Mouse (Mus musculus) liver, embryonic 15.5 days (tissue): ENCODE results near the gene Pisd. TPM values are rescaled to one million over a fixed set of nuclear protein-coding genes. Genes with fewer than 3 reads are reported as not detected.

Experiments
- ATAC-seq: fragments of 200-750 bp; cut with Nextera tagmentation; 2 replicates; pipeline ENCODE4 v1.8.0; 2017; ENCODE audit warnings: moderate number of reproducible peaks, mild to moderate bottlenecking, moderate library complexity; ENCODE audit not compliant: insufficient read depth
- H3K27ac ChIP-seq: fragments of 300-500 bp; sonication (generic); replicated peaks from 2 replicates; pipeline ENCODE4 v1.5.1; 2015; ENCODE audit warnings: mild to moderate bottlenecking, inconsistent platforms
- H3K27me3 ChIP-seq: fragments of 300-500 bp; sonication (generic); 2 replicates; pipeline ENCODE4 v1.6.1; 2015; ENCODE audit warnings: mild to moderate bottlenecking, inconsistent platforms
- H3K36me3 ChIP-seq: fragments of 300-500 bp; sonication (generic); replicated peaks from 2 replicates; pipeline ENCODE4 v1.6.1; 2015; ENCODE audit warnings: moderate library complexity, mild to moderate bottlenecking, inconsistent platforms
- H3K4me1 ChIP-seq: fragments of 300-500 bp; sonication (generic); replicated peaks from 2 replicates; pipeline ENCODE4 v1.6.1; 2015; ENCODE audit warnings: inconsistent platforms
- H3K4me2 ChIP-seq: fragments of 300-500 bp; sonication (generic); 2 replicates; pipeline ENCODE4 v1.6.1; 2015; ENCODE audit warnings: moderate library complexity, mild to moderate bottlenecking, inconsistent platforms
- H3K4me3 ChIP-seq: fragments of 300-500 bp; sonication (generic); replicated peaks from 2 replicates; pipeline ENCODE4 v1.5.1; 2015; ENCODE audit warnings: mild to moderate bottlenecking, inconsistent platforms
- H3K9ac ChIP-seq: fragments of 300-500 bp; sonication (generic); 2 replicates; pipeline ENCODE4 v1.6.1; 2015; ENCODE audit warnings: moderate library complexity, mild to moderate bottlenecking, inconsistent platforms
- H3K9me3 ChIP-seq: fragments of 300-500 bp; sonication (generic); replicated peaks from 2 replicates; pipeline ENCODE4 v1.6.1; 2016; ENCODE audit warnings: inconsistent platforms
- WGBS: fragments of 180-500 bp; shearing (Covaris S2); methylation state at CpG from one replicate; pipeline ENCODE4 v1.1.7; 2015; ENCODE audit warnings: mixed read lengths; ENCODE audit not compliant: insufficient replicate concordance; 5-methylcytosine and 5-hydroxymethylcytosine counted together
- polyA plus RNA-seq: library from polyadenylated mRNA; unstranded; fragments of >200 nt; fragmentation: Nextera tagmentation; extraction: Ambion mirVana; gene quantifications from 2 replicates; pipeline ENCODE4 v1.2.1, GENCODE M21; 2015

The Pisd gene
- polyA plus RNA-seq, 1 experiment from 2014 or later, result 32.7 TPM

GRCm38 (mm10) chr5:32706226-32706780 lies 79.1 kb downstream of the Pisd start:
- no peak for ATAC-seq
- no peak overlapping the region for H3K9ac ChIP-seq
- H3K27me3 ChIP-seq, result no peaks in the 10 kb centered on the region
- H3K4me1 ChIP-seq, result 0 out of 2 replicates have a peak, but pooled peaks cover 3% of the 10 kb centered on the region
- H3K9me3 ChIP-seq, result no peaks in the 10 kb centered on the region
- H3K4me3 ChIP-seq, result no peak overlapping the region
- no peak overlapping the region for H3K27ac ChIP-seq
- 43% methylated on average over 2 of the region's 2 CpGs for WGBS
- no peak overlapping the region for H3K4me2 ChIP-seq
- no peaks in the 10 kb centered on the region for H3K36me3 ChIP-seq

DNA sequence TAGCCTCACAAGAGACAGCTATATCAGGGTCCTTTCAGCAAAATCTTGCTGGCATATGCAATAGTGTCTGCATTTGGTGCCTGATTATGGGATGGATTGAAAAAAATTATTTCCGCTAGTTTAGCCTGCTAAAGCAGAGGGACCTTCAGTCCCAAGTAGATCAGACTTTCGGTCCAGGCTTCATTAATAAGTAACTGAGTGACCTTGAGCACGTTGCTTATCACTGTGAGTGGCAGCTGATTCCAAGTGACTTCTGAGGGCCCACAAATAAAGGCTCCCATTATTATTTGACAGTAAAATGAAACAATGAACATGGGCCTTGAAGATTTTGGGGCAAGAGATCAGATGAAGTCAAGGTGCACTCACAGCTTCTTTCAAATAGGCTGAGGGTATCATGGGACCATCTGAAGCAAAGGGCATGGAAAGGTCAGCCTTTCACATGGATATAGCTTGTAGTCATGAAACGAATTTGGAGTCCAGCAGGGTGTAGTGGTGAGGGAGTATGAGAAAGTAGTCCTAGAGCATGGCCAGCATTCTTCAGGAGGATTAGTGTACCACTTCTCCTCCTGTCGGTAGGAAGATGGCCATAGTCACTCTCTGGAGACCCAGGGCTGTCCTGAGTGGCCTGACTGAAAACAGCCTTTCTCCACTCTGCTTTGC lies 88.1 kb downstream of the Pisd start:
- H3K9ac ChIP-seq, result no peak overlapping the region
- no peaks in the 10 kb centered on the region for H3K9me3 ChIP-seq
- 48% methylated on average over 5 of the region's 5 CpGs for WGBS
- H3K27me3 ChIP-seq, result no peaks in the 10 kb centered on the region
- H3K4me1 ChIP-seq, result 0 out of 2 replicates have a peak, but pooled peaks cover 3% of the 10 kb centered on the region
- H3K4me3 ChIP-seq, result no peak overlapping the region
- no peak for ATAC-seq
- H3K4me2 ChIP-seq, result no peak overlapping the region
- no peaks in the 10 kb centered on the region for H3K36me3 ChIP-seq
- H3K27ac ChIP-seq, result no peak overlapping the region

GRCm38 (mm10) chr5:32693411-32693810 lies 92.0 kb downstream of the Pisd start:
- no peak for ATAC-seq

More at GRCm38 (mm10) chr5:32693411-32693810, 92.0 kb downstream of the Pisd start:
- no peak overlapping the region for H3K27ac ChIP-seq
- H3K4me1 ChIP-seq, result 0 out of 2 replicates have a peak, but pooled peaks cover 3% of the 10 kb centered on the region
- WGBS, result 31% methylated on average over 2 of the region's 2 CpGs
- no peaks in the 10 kb centered on the region for H3K36me3 ChIP-seq
- H3K4me2 ChIP-seq, result no peak overlapping the region
- no peaks in the 10 kb centered on the region for H3K9me3 ChIP-seq
- no peak overlapping the region for H3K9ac ChIP-seq
- no peak overlapping the region for H3K4me3 ChIP-seq
- no peaks in the 10 kb centered on the region for H3K27me3 ChIP-seq

Other genes with a start within 250 kb of the Pisd start
- gene Yes1, start 174.5 kb downstream of the Pisd start, polyA plus RNA-seq, result 4.8 and 5.0 TPM in 2 replicates
- not detected in 2 replicates for gene Gm20671, start 41.5 kb upstream of the Pisd start, polyA plus RNA-seq
- gene Prr14l, start 68.6 kb upstream of the Pisd start, polyA plus RNA-seq, result 6.8 and 7.2 TPM in 2 replicates
- gene Depdc5, start 78.1 kb upstream of the Pisd start, polyA plus RNA-seq, result 6.4 and 8.0 TPM in 2 replicates
- gene Ywhah, start 233.2 kb upstream of the Pisd start, polyA plus RNA-seq, result 195 and 201 TPM in 2 replicates